Mouse (Mus musculus) kidney, embryonic 16.5 days (tissue): ENCODE measurements at regions not wholly inside any gene's neighbourhood (a gene's known extent, or its start where the extent isn't known, plus 50 kb on each side); places are given as distances from the start of the nearest gene placed in this dataset.

ENCODE experiments used
- ATAC-seq: fragments of 200-750 bp; cut with Nextera tagmentation; 2 replicates; pipeline ENCODE4 v1.8.0; 2017; ENCODE audit warnings: moderate TSS enrichment; ENCODE audit not compliant: low FRiP score, low TSS enrichment
- H3K27ac ChIP-seq: fragments of 300-500 bp; sonication (generic); 2 replicates; pipeline ENCODE4 v1.5.1; 2014; ENCODE audit warnings: low read length
- H3K27me3 ChIP-seq: fragments of 300-500 bp; sonication (generic); 2 replicates; pipeline ENCODE4 v1.6.1; 2014; ENCODE audit warnings: low read length, control low read depth, mixed read lengths; ENCODE audit not compliant: insufficient read depth
- H3K36me3 ChIP-seq: fragments of 300-500 bp; sonication (generic); 2 replicates; pipeline ENCODE4 v1.6.1; 2014; ENCODE audit warnings: low read length, control low read depth, mixed read lengths; ENCODE audit not compliant: insufficient read depth
- H3K4me1 ChIP-seq: fragments of 300-500 bp; sonication (generic); 2 replicates; pipeline ENCODE4 v1.6.1; 2014; ENCODE audit warnings: low read length, control low read depth, mixed read lengths; ENCODE audit not compliant: insufficient read depth
- H3K4me2 ChIP-seq: fragments of 300-500 bp; sonication (generic); replicated peaks from 2 replicates; pipeline ENCODE4 v1.6.1; 2014; ENCODE audit warnings: low read depth, low read length
- H3K4me3 ChIP-seq: fragments of 300-500 bp; sonication (generic); 2 replicates; pipeline ENCODE4 v1.5.1; 2014; ENCODE audit warnings: mild to moderate bottlenecking, low read length
- H3K9ac ChIP-seq: fragments of 300-500 bp; sonication (generic); replicated peaks from 2 replicates; pipeline ENCODE4 v1.6.1; 2014; ENCODE audit warnings: low read length
- H3K9me3 ChIP-seq: fragments of 300-500 bp; sonication (generic); 2 replicates; pipeline ENCODE4 v1.6.1; 2016; ENCODE audit warnings: low read length, control low read depth
- WGBS: fragments of 180-500 bp; shearing (Covaris S2); extraction: QIAGEN DNeasy Blood & Tissue Kit; methylation state at CpG from one replicate; pipeline ENCODE4 v1.1.7; 2014; 5-methylcytosine and 5-hydroxymethylcytosine counted together

DNA sequence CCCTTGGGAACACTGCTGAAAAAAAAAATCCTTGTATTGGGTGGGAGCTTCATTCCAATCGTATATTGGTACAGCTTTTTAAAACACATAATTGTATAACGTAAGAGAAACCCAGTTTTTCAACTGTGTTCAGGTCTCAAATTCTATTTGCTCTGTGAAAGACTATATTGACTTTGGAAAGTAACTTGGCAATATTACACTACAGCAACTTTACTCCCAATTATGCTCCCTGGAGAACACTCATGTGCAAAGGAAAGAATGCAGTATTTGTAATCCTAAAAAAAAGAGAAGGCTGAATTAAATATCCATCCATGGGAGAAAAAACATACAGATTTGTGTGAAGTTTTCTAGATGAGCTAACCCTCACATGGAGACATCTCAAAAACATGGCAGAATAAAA is 1356.7 kb upstream of the A1bg start:
- no peak overlapping the region for H3K27ac ChIP-seq
- 61% methylated on average over 2 of the region's 2 CpGs for WGBS
- no peak overlapping the region for H3K4me2 ChIP-seq
- H3K9ac ChIP-seq: no peak overlapping the region
- 0 out of 2 replicates have a peak, but pooled peaks cover 2% of the 10 kb centered on the region for H3K9me3 ChIP-seq
- ATAC-seq: no peak
- H3K4me1 ChIP-seq: peaks cover 18% of the 10 kb centered on the region
- no peaks in the 10 kb centered on the region for H3K27me3 ChIP-seq
- H3K36me3 ChIP-seq: no peaks in the 10 kb centered on the region
- H3K4me3 ChIP-seq: no peak overlapping the region

GRCm38 (mm10) chr15:62274818-62275217 is 1352.0 kb upstream of the A1bg start:
- 89% methylated on average over 1 of the region's 1 CpGs for WGBS
- Histone ChIP-seq H3K27ac (no peak overlapping the region), H3K27me3 (no peaks in the 10 kb centered on the region), H3K9ac (no peak overlapping the region), H3K4me2 (no peak overlapping the region), H3K9me3 (0 out of 2 replicates have a peak, but pooled peaks cover 2% of the 10 kb centered on the region), H3K4me1 (no peaks in the 10 kb centered on the region), H3K36me3 (no peaks in the 10 kb centered on the region), H3K4me3 (no peak overlapping the region)
- ATAC-seq: no peak

- Histone ChIP-seq H3K4me2 (no peak overlapping the region), H3K9me3 (0 out of 2 replicates have a peak, but pooled peaks cover 2% of the 10 kb centered on the region), H3K36me3 (no peaks in the 10 kb centered on the region), H3K27me3 (no peaks in the 10 kb centered on the region), H3K27ac (no peak overlapping the region), H3K4me1 (no peaks in the 10 kb centered on the region), H3K4me3 (no peak overlapping the region), H3K9ac (no peak overlapping the region)
- ATAC-seq: no peak
- 86% methylated on average over 1 of the region's 1 CpGs for whole genome bisulfite sequencing
Observed at GRCm38 (mm10) chr15:62273855-62274488, 1351.2 kb upstream of the A1bg start.

DNA sequence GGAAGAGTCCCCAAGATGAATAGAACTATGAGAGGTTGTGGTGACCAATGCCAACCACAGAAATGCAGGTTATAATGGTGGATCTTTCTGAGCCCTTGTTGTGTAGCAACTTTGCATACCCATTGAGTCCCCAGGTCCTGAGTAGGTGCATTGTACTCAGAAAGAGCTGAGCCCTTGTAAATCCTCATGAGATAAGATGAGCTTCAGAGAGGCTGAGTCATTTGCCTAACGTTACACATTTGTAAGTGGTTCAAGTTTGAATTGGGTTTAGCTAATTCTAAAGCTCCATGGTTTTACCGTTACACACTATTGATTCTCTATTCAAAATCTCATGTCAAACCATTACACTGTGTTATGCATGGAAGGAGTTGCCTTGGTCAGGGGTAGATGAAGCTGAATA is 1349.9 kb upstream of the A1bg start:
- no peak overlapping the region for H3K4me2 ChIP-seq
- H3K9me3 ChIP-seq: 0 out of 2 replicates have a peak, but pooled peaks cover 2% of the 10 kb centered on the region
- no peaks in the 10 kb centered on the region for H3K4me1 ChIP-seq
- H3K27me3 ChIP-seq: no peaks in the 10 kb centered on the region
- WGBS: 91% methylated on average over 2 of the region's 2 CpGs
- ATAC-seq: no peak
- no peak overlapping the region for H3K4me3 ChIP-seq
- no peak overlapping the region for H3K9ac ChIP-seq
- H3K27ac ChIP-seq: no peak overlapping the region
- H3K36me3 ChIP-seq: no peaks in the 10 kb centered on the region

GRCm38 (mm10) chr15:62271428-62271827 is 1348.6 kb upstream of the A1bg start:
- Histone ChIP-seq H3K4me1 (no peaks in the 10 kb centered on the region), H3K36me3 (no peaks in the 10 kb centered on the region), H3K4me3 (no peak overlapping the region), H3K4me2 (no peak overlapping the region), H3K27me3 (no peaks in the 10 kb centered on the region), H3K9me3 (0 out of 2 replicates have a peak, but pooled peaks cover 2% of the 10 kb centered on the region), H3K9ac (no peak overlapping the region), H3K27ac (no peak overlapping the region)
- WGBS: 82% methylated on average over 2 of the region's 2 CpGs
- no peak for ATAC-seq

DNA sequence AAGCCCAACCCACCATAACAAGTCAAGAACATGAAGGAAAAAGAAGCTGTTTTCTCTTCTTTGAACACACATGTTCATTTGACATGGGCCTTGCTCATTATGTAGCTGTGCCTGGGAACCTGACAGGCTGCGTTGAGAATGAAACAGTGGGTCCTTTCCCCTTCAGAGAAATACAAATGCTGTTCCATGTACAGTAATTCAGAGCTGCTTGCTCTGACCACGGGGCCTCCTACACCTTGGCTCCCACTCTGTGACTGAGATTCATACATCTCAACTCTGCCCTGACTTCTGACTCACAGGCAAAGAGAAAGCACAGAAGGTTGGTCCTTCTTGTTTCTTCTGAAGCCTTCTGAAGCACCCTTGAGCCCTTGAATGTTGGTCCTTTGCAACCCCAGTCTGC is 1345.4 kb upstream of the A1bg start:
- Histone ChIP-seq H3K27me3 (no peaks in the 10 kb centered on the region), H3K9me3 (no peaks in the 10 kb centered on the region), H3K9ac (no peak overlapping the region), H3K4me2 (no peak overlapping the region), H3K27ac (no peak overlapping the region), H3K36me3 (no peaks in the 10 kb centered on the region), H3K4me3 (no peak overlapping the region), H3K4me1 (no peaks in the 10 kb centered on the region)
- ATAC-seq: no peak
- WGBS: 85% methylated on average over 2 of the region's 2 CpGs

DNA sequence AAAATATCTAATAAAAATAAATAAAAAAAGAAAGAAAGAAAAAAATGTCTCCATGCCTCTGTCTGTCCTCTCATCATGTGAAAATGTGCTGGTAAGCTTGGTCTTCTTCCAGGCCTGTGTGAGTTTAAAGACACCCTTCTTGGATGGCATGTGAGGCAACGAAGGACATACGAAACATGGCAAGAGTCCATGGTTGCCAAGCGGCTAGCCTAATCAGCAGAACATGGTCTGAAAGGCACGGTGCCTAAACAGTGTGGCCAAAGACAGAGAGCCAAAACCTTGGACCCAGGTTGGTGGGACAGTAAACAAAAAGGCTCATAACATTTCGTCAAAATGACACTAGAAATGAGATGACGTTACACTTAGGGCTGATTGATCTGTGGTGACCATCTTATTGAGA is 1344.7 kb upstream of the A1bg start:
- Histone ChIP-seq H3K9ac (no peak overlapping the region), H3K4me1 (no peaks in the 10 kb centered on the region; the same call in 1 of the 2 replicates), H3K9me3 (no peaks in the 10 kb centered on the region), H3K4me2 (no peak overlapping the region), H3K27ac (no peak overlapping the region), H3K27me3 (no peaks in the 10 kb centered on the region), H3K4me3 (no peak overlapping the region), H3K36me3 (no peaks in the 10 kb centered on the region)
- ATAC-seq: no peak
- WGBS: 94% methylated on average over 6 of the region's 6 CpGs

- no peaks in the 10 kb centered on the region for H3K36me3 ChIP-seq
- no peaks in the 10 kb centered on the region for H3K27me3 ChIP-seq
- 90% methylated on average over 6 of the region's 6 CpGs for WGBS
- no peak for ATAC-seq
- no peak overlapping the region for H3K4me3 ChIP-seq
- H3K4me2 ChIP-seq: no peak overlapping the region
- no peak overlapping the region for H3K27ac ChIP-seq
- H3K9ac ChIP-seq: no peak overlapping the region
- no peaks in the 10 kb centered on the region; the same call in 1 of the 2 replicates for H3K4me1 ChIP-seq
- no peaks in the 10 kb centered on the region for H3K9me3 ChIP-seq
Observed at GRCm38 (mm10) chr15:62266025-62266424, 1343.2 kb upstream of the A1bg start.

GRCm38 (mm10) chr15:62265484-62265937 is 1342.7 kb upstream of the A1bg start:
- no peak overlapping the region for H3K4me2 ChIP-seq
- H3K9me3 ChIP-seq: no peaks in the 10 kb centered on the region
- H3K4me3 ChIP-seq: no peak overlapping the region
- no peak overlapping the region for H3K9ac ChIP-seq
- no peaks in the 10 kb centered on the region for H3K27me3 ChIP-seq
- no peak overlapping the region for H3K27ac ChIP-seq
- no peaks in the 10 kb centered on the region; the same call in 1 of the 2 replicates for H3K4me1 ChIP-seq
- no peaks in the 10 kb centered on the region for H3K36me3 ChIP-seq
- ATAC-seq: peak; percentile 63
- WGBS: 84% methylated on average over 4 of the region's 4 CpGs

GRCm38 (mm10) chr15:62264966-62265365 is 1342.2 kb upstream of the A1bg start:
- Histone ChIP-seq H3K9me3 (no peaks in the 10 kb centered on the region), H3K27ac (no peak overlapping the region), H3K4me1 (no peaks in the 10 kb centered on the region; the same call in 1 of the 2 replicates), H3K4me3 (no peak overlapping the region), H3K27me3 (no peaks in the 10 kb centered on the region), H3K9ac (no peak overlapping the region), H3K36me3 (no peaks in the 10 kb centered on the region), H3K4me2 (no peak overlapping the region)
- 50% methylated on average over 1 of the region's 1 CpGs for WGBS
- no peak for ATAC-seq
